Mouse (Mus musculus) forebrain, embryonic 14.5 days (tissue): ENCODE data around the gene Atxn7l1. TPM values are rescaled to one million over a fixed set of nuclear protein-coding genes. Genes with fewer than 3 reads are reported as not detected.

Experiments
- ATAC-seq: fragments of 200-750 bp; cut with Nextera tagmentation; 2 replicates; pipeline ENCODE4 v1.8.0; 2017; ENCODE audit warnings: mild to moderate bottlenecking, moderate library complexity
- DNase-seq: peaks from one replicate; pipeline ENCODE4 v3.0.0-alpha.2; 2015; ENCODE audit warnings: low spot score
- H3K27ac ChIP-seq: fragments of 300-500 bp; sonication (generic); 2 replicates; pipeline ENCODE4 v1.5.1; 2014; ENCODE audit warnings: low read depth, mild to moderate bottlenecking, control low read depth, low read length, moderate library complexity
- H3K27me3 ChIP-seq: fragments of 300-500 bp; sonication (generic); replicated peaks from 2 replicates; pipeline ENCODE4 v1.6.1; 2014; ENCODE audit warnings: low read length, control low read depth, mixed read lengths; ENCODE audit not compliant: control insufficient read depth, insufficient read depth
- H3K36me3 ChIP-seq: fragments of 300-500 bp; sonication (generic); 2 replicates; pipeline ENCODE4 v1.6.1; 2014; ENCODE audit warnings: low read length, control low read depth; ENCODE audit not compliant: control insufficient read depth, insufficient read depth
- H3K4me1 ChIP-seq: fragments of 300-500 bp; sonication (generic); 2 replicates; pipeline ENCODE4 v1.6.1; 2014; ENCODE audit warnings: antibody characterized with exemption, low read length, control low read depth; ENCODE audit not compliant: control insufficient read depth, insufficient read depth
- H3K4me2 ChIP-seq: fragments of 300-500 bp; sonication (generic); 2 replicates; pipeline ENCODE4 v1.6.1; 2014; ENCODE audit warnings: mild to moderate bottlenecking, control low read depth, low read length
- H3K4me3 ChIP-seq: fragments of 300-500 bp; sonication (generic); 2 replicates; pipeline ENCODE4 v1.5.1; 2014; ENCODE audit warnings: low read depth, low read length, control low read depth
- H3K9ac ChIP-seq: fragments of 300-500 bp; sonication (generic); 2 replicates; pipeline ENCODE4 v1.6.1; 2014; ENCODE audit warnings: mild to moderate bottlenecking, low read length, control low read depth, moderate library complexity
- H3K9me3 ChIP-seq: fragments of 300-500 bp; sonication (generic); replicated peaks from 2 replicates; pipeline ENCODE4 v1.6.1; 2016; ENCODE audit warnings: low read length, control low read depth, mixed read lengths; ENCODE audit not compliant: control insufficient read depth
- WGBS: fragments of 180-500 bp; shearing (Covaris S2); extraction: QIAGEN DNeasy Blood & Tissue Kit; methylation state at CpG from one replicate; pipeline ENCODE4 v1.1.7; 2014; 5-methylcytosine and 5-hydroxymethylcytosine counted together
- polyA plus RNA-seq: library from polyadenylated mRNA; unstranded; fragments of >200 nt; fragmentation: Nextera tagmentation; extraction: Ambion mirVana; gene quantifications from 2 replicates; pipeline ENCODE4 v1.2.1, GENCODE M21; 2014

Gene Atxn7l1
- polyA plus RNA-seq, 1 experiment from 2014 or later, result 18.1 TPM

DNA sequence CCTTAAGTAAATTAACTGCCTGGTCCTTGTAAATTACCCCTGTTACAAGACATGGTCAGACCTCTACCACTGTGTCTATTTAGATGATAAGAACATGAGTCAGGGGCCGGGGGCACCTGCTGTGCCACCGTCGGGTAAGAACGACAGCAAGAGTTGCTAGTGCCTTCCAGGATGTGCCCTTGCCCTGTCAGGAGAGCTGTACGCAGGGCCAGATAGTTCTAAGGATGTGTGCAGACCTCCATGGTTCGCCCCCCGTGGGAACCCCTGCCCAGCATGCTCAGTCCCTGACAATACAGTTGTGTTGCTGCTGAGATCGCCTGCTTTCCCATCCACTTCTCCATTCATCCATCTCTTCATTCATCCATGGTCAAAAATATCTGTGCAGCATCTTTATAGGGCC, 217.6 kb downstream of the Atxn7l1 start:
- Histone ChIP-seq H3K27ac (no peak overlapping the region), H3K4me3 (no peak overlapping the region), H3K4me2 (no peak overlapping the region), H3K4me1 (0 out of 2 replicates have a peak, but pooled peaks cover 4% of the 10 kb centered on the region), H3K36me3 (peaks cover 7% of the 10 kb centered on the region; the same call in 1 of the 2 replicates), H3K27me3 (no peaks in the 10 kb centered on the region), H3K9me3 (no peaks in the 10 kb centered on the region), H3K9ac (no peak overlapping the region)
- 84% methylated on average over 8 of the region's 8 CpGs for WGBS
- no peak for ATAC-seq
- no peak for DNase-seq

DNA sequence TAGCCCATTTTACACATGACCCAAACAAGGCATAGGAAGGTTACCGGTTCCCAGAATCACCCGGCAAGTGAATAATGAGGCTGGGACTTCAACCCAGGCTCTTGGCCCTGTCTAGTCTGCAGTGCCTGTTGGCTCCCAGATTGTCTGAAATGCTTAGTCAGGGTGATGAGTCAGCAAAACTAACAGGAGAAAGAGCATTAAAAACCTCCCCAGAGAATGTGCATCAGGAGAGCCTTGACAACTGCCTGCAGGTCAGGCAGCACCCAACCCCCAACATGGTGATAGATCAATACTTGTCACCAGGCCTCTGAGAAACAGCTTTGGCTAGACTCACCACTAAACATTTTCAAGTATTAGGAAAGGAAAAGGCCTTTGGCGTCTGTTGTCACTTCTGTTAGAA, 222.1 kb downstream of the Atxn7l1 start:
- Histone ChIP-seq H3K36me3 (peaks cover 7% of the 10 kb centered on the region; the same call in 1 of the 2 replicates), H3K27me3 (no peaks in the 10 kb centered on the region), H3K4me2 (no peak overlapping the region), H3K4me3 (no peak overlapping the region), H3K9ac (no peak overlapping the region), H3K9me3 (no peaks in the 10 kb centered on the region), H3K27ac (no peak overlapping the region), H3K4me1 (no peaks in the 10 kb centered on the region)
- no peak for ATAC-seq
- no peak for DNase-seq
- WGBS, result 90% methylated on average over 3 of the region's 3 CpGs

DNA sequence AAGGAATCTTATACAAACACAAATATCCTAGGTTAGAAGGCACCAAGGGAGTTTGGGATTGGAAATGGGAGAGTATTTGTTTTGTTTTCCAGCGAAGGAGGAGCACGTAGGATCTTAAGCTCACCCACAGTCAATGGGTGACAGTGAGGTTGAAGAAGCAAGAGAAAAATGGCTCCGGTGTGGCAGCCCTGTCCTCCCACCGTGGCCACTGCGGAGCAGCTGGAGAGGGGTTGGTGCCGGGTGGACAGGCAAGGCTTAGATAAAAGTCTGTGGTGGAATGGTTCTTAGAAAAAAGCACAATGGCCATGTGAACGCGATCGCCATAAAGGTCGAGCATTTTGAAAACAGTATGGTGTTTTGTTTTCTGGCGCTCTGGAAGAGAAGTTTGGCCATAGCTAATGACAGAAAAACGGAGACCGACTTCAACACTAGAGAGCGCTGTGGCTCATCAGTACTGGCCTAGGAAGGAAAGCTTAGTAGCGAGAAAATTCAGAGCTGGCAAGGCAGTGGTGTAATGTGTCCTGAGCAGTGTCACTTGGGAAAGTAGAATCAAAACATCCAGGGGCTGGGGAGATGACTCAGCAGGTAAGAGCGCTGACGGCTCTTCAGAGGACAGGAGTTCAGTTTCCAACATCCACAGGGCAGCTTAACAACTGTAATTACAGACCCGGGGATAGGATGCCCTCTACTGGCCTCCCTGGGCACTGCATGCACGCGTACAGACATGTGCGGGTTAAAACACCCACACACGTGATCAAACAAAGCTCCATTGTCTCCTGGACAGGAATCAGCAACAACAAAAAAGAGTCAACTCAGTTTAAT, 232.3 kb downstream of the Atxn7l1 start:
- H3K27me3 ChIP-seq, result no peaks in the 10 kb centered on the region
- H3K4me1 ChIP-seq, result no peaks in the 10 kb centered on the region
- H3K4me3 ChIP-seq, result no peak overlapping the region
- peak; percentile 80 for ATAC-seq
- WGBS, result 18% methylated on average over 22 of the region's 22 CpGs
- peak overlapping the region; percentile 36 for H3K4me2 ChIP-seq
- no peak overlapping the region for H3K27ac ChIP-seq
- no peaks in the 10 kb centered on the region for H3K36me3 ChIP-seq
- no peaks in the 10 kb centered on the region for H3K9me3 ChIP-seq
- H3K9ac ChIP-seq, result no peak overlapping the region
- peak; percentile 84 for DNase-seq

DNA sequence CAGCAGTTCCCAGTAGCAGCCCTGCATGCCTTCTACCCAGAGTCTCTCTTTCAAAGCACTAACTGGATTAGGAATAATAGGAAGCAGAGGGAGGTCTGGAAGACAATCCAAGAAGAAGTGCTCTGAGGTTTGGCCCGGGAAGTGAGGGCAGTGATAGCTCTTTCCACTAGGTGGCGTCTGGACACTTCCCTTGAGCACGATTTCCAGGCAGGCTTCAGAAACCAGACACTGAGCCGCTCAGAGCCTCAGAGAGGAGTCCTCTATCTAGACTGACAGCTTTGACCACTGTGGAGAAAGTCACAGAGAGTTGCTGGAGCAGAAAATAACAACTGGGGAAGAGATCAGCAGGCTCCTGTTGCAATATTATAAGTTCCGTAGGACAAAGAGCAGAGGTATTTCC, 241.3 kb downstream of the Atxn7l1 start:
- Histone ChIP-seq H3K4me3 (no peak overlapping the region), H3K9me3 (no peaks in the 10 kb centered on the region), H3K4me2 (no peak overlapping the region), H3K27ac (no peak overlapping the region), H3K4me1 (no peaks in the 10 kb centered on the region), H3K9ac (no peak overlapping the region), H3K36me3 (no peaks in the 10 kb centered on the region), H3K27me3 (no peaks in the 10 kb centered on the region)
- DNase-seq (peak; percentile 90), ATAC-seq (peak; percentile 74)
- WGBS, result 8% methylated on average over 5 of the region's 5 CpGs

DNA sequence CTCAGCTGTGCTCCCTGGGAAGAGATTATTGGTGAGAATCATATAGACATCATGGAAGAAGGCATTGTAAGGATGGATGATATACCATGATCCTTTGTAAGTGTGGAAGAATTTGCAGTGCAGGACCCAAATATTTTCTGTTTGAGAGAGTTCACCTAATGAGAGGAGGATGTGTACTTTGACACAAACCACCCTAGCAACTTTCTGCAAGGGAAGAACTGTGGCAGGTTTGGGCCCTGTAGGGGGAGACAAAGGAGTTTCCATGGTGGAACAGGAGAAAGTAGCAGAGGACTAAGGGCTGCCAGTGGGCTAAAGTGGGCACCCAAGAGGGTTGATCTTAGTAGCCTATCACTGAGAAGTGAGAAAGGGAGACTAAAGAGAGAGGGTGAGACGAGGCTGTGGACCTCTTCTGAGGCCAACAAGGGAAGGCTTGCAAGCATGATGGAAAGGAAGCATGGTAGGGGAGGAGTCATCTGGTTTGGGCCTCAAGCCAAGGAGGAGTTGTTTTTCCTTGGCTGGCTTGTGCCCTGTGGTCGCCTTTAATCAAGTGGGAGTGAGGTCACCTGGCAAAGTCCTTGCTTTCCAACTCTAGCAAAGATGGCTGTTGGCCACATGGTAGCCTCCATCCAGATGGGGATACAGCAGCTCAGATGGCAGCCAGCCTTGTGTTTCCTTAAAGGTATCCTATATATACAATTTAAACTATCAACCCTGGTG, 243.5 kb downstream of the Atxn7l1 start:
- 74% methylated on average over 2 of the region's 2 CpGs for WGBS
- no peak overlapping the region for H3K4me3 ChIP-seq

DNA sequence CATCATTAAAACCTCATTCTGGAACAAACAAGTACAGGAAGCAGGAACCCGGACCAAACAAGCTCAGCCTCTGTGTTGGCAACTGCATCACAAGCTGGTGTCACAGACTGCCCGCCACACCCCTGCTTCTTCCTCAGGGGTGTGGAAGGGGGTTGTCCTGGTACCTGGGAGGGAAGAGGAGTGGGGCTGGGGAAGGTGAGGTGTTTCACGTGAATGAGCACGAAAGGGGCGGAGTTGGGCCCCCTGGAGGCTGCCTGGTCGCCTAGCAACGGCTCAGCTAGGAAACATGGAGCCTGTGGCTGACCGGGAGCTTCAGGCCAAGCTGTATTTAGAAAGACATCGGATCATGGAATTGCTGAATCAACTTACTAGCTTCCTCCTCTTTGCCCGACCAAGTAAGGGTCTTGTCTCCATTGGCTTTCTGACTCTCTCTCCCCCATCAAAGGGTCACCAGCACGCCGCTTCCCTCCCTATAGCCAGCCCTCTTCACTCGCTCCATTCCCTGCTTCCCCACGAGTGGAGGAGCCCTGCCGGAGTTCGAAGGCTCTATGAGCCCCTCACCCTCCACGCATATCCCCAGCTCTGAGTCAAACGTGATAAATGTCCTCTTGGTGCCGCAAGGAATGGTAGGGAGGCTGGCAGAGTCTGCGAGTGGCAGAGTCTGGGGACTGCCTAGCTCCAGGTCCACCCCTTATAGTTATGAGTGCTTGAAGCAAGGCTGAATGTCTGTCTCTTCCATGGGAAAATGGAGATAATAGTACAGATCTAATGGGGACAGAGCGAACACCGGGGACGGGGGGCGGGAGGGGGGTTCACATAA, 247.5 kb downstream of the Atxn7l1 start, which contains the start of gene Efcab10:
Efcab10 (plus strand) TSS at position 51 of the 820 bp plus-strand sequence.
- Histone ChIP-seq H3K4me2 (peak within 1 kb of the TSS; percentile 55), H3K27me3 (no peaks in the 10 kb centered on the region), H3K9ac (peak within 1 kb of the TSS; percentile 51; the same call in 1 of the 2 replicates), H3K27ac (peak within 1 kb of the TSS; percentile 44; the same call in 1 of the 2 replicates), H3K4me1 (no peaks in the 10 kb centered on the region), H3K36me3 (no peaks in the 10 kb centered on the region), H3K9me3 (no peaks in the 10 kb centered on the region), H3K4me3 (peak within 1 kb of the TSS; percentile 23)
- ATAC-seq, result peak; percentile 73
- DNase-seq, result peak; percentile 63
- WGBS, result 8% methylated on average over 24 of the region's 24 CpGs

More for the DNA sequence above, 243.5 kb downstream of the Atxn7l1 start:
- no peak for ATAC-seq
- no peak overlapping the region for H3K9ac ChIP-seq
- H3K27me3 ChIP-seq, result no peaks in the 10 kb centered on the region
- no peak overlapping the region for H3K4me2 ChIP-seq
- no peaks in the 10 kb centered on the region for H3K36me3 ChIP-seq
- no peak overlapping the region for H3K27ac ChIP-seq
- H3K9me3 ChIP-seq, result no peaks in the 10 kb centered on the region
- H3K4me1 ChIP-seq, result no peaks in the 10 kb centered on the region
- no peak for DNase-seq

DNA sequence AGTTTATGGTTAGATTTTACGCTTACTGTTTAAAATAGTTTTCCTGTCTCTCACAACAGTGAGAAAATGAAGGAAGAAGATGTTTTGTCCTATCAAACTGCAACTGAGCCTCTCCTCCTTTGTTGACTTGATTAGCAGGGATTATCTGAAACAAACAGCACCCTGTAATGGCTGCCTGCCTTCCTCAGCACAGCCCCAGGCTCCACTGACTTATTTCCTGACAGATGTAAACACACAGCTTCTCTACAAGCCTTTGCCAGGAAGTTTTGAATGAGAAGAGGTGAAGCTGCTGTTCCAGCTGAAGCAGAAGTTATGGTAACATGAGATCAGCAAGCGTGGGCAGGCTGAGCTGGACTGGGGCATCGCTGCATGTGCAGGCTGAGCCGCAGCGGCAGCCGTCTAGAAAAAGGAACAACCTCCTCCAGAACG, 255.8 kb downstream of the Atxn7l1 start:
- H3K4me1 ChIP-seq, result no peaks in the 10 kb centered on the region
- 62% methylated on average over 7 of the region's 7 CpGs for WGBS
- H3K27me3 ChIP-seq, result no peaks in the 10 kb centered on the region
- no peak overlapping the region for H3K27ac ChIP-seq
- H3K4me3 ChIP-seq, result no peak overlapping the region
- H3K9me3 ChIP-seq, result no peaks in the 10 kb centered on the region
- H3K4me2 ChIP-seq, result no peak overlapping the region
- DNase-seq (no peak), ATAC-seq (no peak)
- H3K9ac ChIP-seq, result no peak overlapping the region
- no peaks in the 10 kb centered on the region for H3K36me3 ChIP-seq

DNA sequence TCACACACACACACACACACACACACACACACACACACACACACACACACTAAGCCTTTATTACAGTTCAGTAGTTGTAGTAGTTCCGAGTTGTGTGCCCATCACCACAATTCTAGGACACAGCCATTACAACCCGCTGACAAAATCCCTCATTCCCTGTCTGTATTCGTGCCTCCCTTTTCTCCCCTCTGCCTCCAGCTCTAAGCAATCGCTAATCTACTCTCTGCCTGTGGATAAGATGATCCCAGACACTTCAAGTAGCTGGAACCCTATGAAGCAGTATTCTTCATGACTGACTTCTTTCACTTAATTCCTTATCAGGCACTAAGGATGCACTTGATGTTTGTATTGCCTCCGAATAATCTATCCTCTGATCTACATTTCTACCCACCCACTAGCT, 257.5 kb downstream of the Atxn7l1 start:
- Histone ChIP-seq H3K4me1 (no peaks in the 10 kb centered on the region), H3K27me3 (no peaks in the 10 kb centered on the region), H3K9me3 (no peaks in the 10 kb centered on the region), H3K9ac (no peak overlapping the region; the same call in 1 of the 2 replicates), H3K4me2 (no peak overlapping the region), H3K36me3 (no peaks in the 10 kb centered on the region), H3K27ac (no peak overlapping the region), H3K4me3 (no peak overlapping the region)
- DNase-seq (no peak), ATAC-seq (no peak)
- WGBS, result 49% methylated on average over 5 of the region's 5 CpGs
